Mouse (Mus musculus): ENCODE results near the gene Tspan18.

The Tspan18 gene

GRCm38 (mm10) chr2:93333817-93334731 lies at the start of gene Tspan18:
Gene Tspan18 (minus strand): TSS chr2:93334505.
- DNase-seq (ENCODE audit: low read depth in 1 of 2, low spot score in 2 of 2): peak in 1 of 2 experiments; percentile 3

DNA sequence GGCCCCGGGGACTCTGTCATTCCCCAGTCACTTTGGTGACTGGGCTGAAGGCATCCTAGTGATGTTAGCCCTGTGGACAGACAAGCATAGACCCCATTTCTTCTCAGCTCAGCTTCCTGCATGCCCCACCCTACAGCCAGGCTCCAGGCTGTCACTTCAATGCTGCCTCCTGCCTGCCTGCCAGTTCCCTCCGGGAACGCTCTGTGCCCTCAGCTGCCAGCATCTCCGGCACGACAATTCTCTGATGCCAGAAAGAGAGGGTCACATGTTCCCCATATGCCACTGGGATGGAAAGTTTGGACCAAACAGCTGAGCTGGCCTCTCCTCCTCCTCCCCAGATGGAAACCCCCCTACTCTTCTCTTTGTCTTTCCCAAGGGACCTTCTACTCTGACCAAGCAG lies 49.5 kb upstream of the Tspan18 start:
- no peak for DNase-seq (ENCODE audit: low read depth in 1 of 2, low spot score in 2 of 2)

DNA sequence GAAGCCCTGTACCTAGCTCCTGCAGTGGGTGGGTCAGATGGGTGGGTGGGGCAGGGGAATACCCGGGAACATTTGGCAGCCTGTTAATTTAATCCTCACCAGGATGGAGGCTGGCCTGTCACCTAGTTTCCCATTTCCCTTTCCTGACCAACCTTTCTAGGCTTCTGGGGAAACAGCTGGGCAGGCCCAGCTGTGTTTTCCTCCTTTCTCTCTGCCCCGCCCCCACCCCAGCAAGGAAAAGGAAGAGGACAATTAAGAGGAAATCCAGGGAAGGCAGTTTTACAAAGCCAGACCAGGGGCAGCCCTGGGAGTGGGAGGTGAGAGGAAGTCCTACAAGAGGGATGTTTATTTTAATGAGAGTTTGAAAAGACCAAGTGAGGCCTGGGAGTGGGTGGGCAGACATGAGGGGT lies 46.4 kb upstream of the Tspan18 start:
- DNase-seq (ENCODE audit: low read depth in 1 of 2, low spot score in 2 of 2): no peak

GRCm38 (mm10) chr2:93377797-93378196 lies 43.5 kb upstream of the Tspan18 start:
- DNase-seq (ENCODE audit: low read depth in 1 of 2, low spot score in 2 of 2): no peak

DNA sequence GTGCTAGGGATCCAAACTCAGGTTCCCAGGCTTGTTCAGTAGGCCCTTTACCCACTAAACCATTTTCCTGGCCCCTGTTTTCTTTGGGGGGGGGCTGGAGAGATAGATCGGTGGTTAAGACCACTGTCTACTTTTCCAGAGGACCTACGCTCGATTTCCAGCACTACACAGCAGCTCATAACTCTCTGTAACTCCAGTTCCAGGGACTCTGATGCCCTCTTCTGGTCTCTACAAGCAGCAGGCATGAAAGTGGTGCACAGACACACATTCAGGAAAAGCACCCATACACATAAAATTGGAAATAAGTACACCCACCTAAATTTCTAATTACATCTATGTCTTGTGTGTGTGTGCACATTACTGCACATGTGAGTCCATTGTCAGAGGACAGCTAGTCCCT lies 42.9 kb upstream of the Tspan18 start:
- no peak for DNase-seq (ENCODE audit: low read depth in 1 of 2, low spot score in 2 of 2)

DNA sequence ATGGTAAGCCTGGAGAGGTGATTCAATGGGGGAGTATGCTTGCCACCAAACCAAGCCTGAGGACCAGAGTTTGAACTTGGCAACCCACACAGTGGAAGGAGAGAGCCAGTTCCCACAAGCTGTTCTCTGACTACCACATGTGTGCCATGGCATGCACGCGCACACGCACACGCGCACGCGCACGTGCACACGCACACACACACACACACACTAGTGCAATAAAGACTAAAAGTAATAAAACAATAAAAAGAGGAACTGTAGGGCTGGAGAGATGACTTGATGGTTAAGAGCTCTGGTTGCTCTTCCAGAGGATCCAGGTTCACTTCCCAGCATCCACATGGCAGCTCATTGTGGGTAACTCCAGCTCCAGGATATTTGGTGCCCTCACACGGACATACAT lies 38.6 kb upstream of the Tspan18 start:
- DNase-seq (ENCODE audit: low read depth in 1 of 2, low spot score in 2 of 2): no peak

DNA sequence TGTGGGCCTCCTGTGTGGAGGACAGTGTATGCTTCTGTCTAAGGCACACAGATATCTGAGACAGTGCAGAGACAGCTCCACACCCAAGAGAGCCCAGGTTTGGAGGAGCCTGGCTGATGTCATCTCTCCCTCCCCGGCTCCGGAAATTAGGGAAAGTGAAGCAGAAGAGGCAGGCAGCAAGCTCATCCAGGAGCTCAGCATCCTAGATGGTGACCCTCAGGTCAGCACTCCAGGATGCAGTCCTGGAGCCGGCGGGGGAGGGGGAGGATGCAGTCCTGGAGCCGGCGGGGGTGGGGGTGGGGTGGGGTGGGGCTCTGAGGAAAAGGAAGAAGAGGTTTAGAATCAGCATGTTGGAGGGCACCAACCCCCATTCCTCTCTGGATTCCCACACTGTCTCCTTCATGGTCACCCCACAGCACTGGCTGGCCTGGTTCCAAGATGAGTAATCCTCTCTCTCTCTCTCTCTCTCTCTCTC lies 37.8 kb upstream of the Tspan18 start:
- DNase-seq (ENCODE audit: low read depth in 1 of 2, low spot score in 2 of 2): no peak

DNA sequence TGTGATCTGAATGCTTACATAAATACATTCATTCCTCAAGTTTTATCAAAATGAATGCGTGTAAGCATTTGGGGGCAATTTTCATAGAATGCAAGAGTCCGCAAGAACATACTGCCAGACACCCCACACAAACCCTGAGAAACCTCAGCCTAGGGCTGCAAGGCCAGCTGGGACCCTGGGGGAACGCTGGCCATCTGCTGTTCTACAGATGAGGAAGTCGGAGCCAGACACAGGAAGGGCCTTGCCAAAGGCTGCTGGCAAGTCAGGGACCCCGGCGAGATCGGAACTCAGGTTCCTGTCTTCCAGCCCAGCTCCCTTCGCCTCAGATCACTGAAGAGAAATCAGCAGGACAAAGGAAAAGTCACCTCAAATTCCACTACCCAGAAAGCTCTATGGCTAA lies 34.6 kb upstream of the Tspan18 start:
- DNase-seq (ENCODE audit: low read depth in 1 of 2, low spot score in 2 of 2): no peak

DNA sequence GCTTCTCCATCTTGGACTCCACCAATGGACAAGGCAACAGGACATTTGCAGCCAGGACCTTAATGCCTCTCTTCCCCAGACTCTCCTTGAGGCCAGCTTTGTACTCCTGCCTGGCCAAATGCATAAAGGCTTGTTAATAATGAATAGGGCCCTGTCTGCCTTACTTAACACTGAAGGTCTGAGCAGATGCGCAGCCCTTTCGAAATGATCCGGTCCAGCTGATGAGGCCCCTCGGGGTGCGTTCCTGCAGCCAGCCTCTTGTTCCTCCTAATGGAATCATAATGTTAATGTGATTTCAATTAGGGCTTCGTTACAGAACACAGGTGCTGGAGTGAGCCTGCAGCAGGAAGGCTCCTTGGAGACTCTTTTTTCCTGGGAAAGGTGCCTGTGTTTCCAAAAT lies 33.7 kb upstream of the Tspan18 start:
- no peak for DNase-seq (ENCODE audit: low read depth in 1 of 2, low spot score in 2 of 2)

GRCm38 (mm10) chr2:93365411-93365810 lies 31.1 kb upstream of the Tspan18 start:
- no peak for DNase-seq (ENCODE audit: low read depth in 1 of 2, low spot score in 2 of 2)

GRCm38 (mm10) chr2:93364951-93365350 lies 30.6 kb upstream of the Tspan18 start:
- DNase-seq (ENCODE audit: low read depth in 1 of 2, low spot score in 2 of 2): no peak

DNA sequence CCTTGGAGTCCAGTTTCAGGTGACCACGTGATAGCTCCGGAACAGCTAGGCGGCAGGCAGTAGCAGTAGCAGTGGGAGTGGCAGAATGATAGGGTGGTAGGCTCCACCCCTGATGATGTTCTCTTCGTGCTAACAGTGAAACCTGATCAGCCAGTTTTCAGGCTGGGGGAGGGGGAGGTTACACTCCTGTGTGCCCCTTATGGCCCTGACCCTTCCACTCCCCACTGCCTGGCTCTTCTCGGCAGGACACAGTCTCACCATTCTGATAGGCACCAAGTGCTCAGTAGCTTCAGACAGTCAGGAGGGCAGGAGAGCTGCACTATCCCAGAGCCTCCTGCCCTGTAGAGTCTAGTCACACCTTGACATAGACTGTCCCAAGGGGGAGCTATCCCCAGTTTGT lies 27.1 kb upstream of the Tspan18 start:
- no peak for DNase-seq (ENCODE audit: low read depth in 1 of 2, low spot score in 2 of 2)

- no peak for DNase-seq (ENCODE audit: low read depth in 1 of 2, low spot score in 2 of 2)
Measured at GRCm38 (mm10) chr2:93360310-93360709, 26.0 kb upstream of the Tspan18 start.

DNA sequence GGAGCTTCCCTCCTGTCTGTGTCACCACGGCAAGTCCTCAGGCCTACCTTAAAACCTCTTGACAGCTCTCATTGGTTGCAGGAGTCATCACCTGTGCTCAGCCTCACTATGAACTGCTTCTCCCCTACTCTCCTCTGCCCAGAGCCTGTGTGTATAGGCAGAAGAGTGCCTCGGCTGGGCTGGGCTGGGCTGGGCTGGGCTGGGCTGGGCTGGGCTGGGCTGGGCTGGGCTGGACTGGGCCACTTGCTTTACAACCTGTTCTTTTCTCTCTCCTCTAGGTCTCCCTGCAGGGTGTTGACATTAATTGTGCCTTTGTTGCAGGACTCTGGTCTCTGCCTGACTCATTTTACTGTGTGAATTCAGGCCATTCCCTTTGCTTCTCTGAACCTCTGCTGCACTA lies 23.1 kb upstream of the Tspan18 start:
- DNase-seq (ENCODE audit: low read depth in 1 of 2, low spot score in 2 of 2): no peak

GRCm38 (mm10) chr2:93355845-93356244 lies 21.5 kb upstream of the Tspan18 start:
- DNase-seq (ENCODE audit: low read depth in 1 of 2, low spot score in 2 of 2): no peak

DNA sequence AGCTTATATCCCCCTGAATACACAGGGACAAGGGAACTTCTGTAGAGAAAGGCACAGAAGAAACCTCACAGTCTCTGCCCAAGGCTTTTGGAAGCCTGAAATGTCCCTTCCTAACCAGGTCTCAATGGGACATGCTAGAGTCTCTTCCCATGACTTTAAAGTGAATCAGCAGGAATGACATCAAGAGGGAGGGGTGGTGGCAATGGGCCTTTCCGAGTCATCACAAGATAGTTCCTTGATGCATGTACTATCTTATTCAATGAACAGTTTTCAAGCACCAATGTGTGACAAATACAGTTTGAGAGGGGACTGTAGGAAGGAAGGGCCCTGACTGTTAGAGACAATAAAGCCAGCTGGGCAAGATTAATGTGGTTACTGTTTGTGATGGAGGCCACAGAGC lies 20.3 kb upstream of the Tspan18 start:
- DNase-seq (ENCODE audit: low read depth in 1 of 2, low spot score in 2 of 2): no peak

GRCm38 (mm10) chr2:93353725-93354124 lies 19.4 kb upstream of the Tspan18 start:
- no peak for DNase-seq (ENCODE audit: low read depth in 1 of 2, low spot score in 2 of 2)

DNA sequence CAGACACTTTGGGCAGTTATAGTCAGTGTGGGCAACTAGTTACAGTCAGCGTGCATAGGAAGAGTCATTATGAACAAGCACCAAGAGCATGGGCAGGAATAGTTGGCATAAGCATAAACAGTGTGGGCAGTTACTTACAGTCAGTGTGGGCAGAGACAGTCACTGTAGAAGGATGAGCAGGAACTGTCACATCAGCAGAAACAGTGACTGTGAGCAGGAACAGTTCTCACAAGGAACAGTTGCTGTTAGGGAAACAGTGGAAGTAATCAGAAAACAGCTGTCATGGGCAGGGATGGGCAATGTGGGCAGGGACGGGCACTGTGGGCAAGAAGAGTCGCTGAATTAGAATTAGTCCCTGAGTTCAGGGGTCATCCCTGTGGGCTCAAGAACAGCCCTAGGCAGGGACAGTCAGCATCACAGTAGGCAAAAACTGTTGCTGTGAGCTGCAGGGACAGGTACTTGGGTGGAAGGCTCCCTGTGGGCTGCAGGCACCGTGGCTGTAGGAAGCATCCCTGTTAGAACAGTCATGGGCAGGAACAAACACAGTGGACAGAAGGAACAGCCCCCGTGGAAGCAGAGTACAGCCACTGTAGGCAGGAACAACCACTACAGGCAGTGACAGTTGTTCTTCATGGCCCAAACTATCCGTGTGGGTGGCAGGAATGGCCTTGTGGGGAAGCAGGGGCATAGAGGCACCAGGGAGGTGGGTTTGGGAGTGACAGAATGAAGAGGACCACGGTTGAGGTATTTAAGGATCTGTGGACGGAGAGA lies 18.8 kb upstream of the Tspan18 start:
- DNase-seq (ENCODE audit: low read depth in 1 of 2, low spot score in 2 of 2): no peak

DNA sequence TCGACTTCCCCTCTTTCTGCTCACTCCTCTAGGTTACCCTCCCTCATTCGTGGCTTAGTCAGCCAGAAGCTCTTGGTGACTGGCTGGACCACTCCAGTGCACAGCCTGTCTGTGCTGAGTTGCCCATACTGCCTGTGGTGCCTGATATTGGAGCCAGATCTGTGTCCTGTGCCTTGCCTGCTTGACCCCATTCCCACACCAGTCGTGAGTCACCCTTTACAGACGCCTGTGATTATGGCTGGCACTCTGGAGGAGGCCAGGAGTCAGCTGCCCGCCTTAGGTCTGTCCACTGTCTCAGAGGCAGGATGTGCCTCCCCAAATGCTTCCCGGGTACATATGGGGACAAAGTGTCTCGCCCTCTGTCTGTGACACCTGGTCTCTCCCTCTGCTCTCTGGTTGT lies 17.0 kb upstream of the Tspan18 start:
- no peak for DNase-seq (ENCODE audit: low read depth in 1 of 2, low spot score in 2 of 2)

- no peak for DNase-seq (ENCODE audit: low read depth in 1 of 2, low spot score in 2 of 2)
Measured at GRCm38 (mm10) chr2:93347018-93347417, 12.7 kb upstream of the Tspan18 start.

DNA sequence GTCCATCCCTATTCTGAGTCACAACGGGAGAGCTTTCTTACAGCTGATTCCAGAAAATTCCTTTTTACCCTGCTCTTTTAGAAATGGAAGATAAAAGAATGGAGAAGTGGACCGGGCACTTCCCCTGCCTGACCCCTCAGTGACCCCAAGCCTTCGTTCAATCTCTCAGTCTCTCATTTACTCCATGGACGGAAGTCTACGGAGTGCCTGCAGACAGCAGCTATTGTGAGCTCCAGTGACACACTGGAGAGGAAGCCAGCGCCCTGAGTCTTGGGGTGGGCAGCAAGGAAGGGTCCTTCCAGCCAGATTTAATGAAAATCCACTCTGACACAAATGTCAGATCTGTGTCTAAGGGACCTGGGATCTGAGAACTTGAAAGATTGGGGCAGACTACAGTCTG lies 12.3 kb upstream of the Tspan18 start:
- DNase-seq (ENCODE audit: low read depth in 1 of 2, low spot score in 2 of 2): no peak

DNA sequence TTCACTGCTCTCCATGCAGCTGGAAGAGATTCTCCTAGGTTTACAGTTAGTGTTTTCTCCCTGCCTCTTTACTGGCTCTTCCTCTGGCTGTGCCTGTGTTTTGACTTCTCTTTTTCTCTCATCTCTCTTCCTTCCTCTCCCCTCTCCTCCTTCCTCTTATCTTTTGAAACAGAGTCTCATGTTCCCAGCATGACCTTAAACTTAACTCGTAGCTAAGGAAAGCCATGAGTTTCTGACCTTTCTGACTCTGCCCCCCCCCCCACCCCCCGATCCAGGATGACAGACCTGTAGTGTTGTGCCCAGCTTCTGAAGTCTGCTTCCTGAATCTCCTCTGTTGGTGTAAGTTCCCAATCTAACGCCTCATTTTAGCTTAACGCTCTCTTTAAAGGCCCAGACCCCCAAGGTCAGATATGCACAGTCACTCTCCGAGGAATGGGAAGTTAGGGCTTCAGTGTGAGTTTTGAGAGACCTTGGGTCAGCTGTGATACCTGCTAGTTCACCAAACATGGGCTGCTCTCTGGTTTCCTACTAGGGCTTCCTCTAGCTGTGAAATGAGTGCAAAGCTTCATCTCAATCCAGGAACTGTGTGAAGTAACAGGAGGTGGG lies 11.5 kb upstream of the Tspan18 start:
- DNase-seq (ENCODE audit: low read depth in 1 of 2, low spot score in 2 of 2): no peak

All from monocyte, adult 2 months (primary cell).